Mouse (Mus musculus) ovary, postnatal 10 days (tissue): ENCODE measurements around the gene Gm21830.
"Not testable (repeated sequence)": the region's sequence is repeated elsewhere in the genome, so short reads cannot be mapped to it uniquely, and the experiment has no call there.

ENCODE experiments used
- DNase-seq: peaks from one replicate; pipeline ENCODE4 v3.0.0; 2022; ENCODE audit warnings: low spot score

Gene Gm21830

GRCm38 (mm10) chr2:67413425-67413824, at the start of gene Gm21830:
Gene Gm21830, plus strand, starts transcription at chr2:67413725.
- not testable (repeated sequence) for DNase-seq

GRCm38 (mm10) chr2:67364506-67364905, 49.0 kb upstream of the Gm21830 start:
- no peak for DNase-seq

- no peak for DNase-seq
Measured at GRCm38 (mm10) chr2:67378504-67378903, 35.0 kb upstream of the Gm21830 start.

- no peak for DNase-seq
Measured at GRCm38 (mm10) chr2:67420853-67421252, 7.3 kb downstream of the Gm21830 start.

- no peak for DNase-seq
Measured at GRCm38 (mm10) chr2:67422799-67423198, 9.3 kb downstream of the Gm21830 start.

- no peak for DNase-seq
Measured at GRCm38 (mm10) chr2:67433081-67433480, 19.6 kb downstream of the Gm21830 start, which contains the start of gene Gm26727. Gene Gm26727, minus strand, starts transcription at chr2:67433181.

- no peak for DNase-seq
Measured at GRCm38 (mm10) chr2:67438309-67438708, 24.8 kb downstream of the Gm21830 start.

- no peak for DNase-seq
Measured at GRCm38 (mm10) chr2:67445780-67446179, 32.3 kb downstream of the Gm21830 start, which contains the start of gene Xirp2. Gene Xirp2, plus strand, starts transcription at chr2:67446002.

- DNase-seq: no peak
Measured at GRCm38 (mm10) chr2:67446772-67447171, 33.2 kb downstream of the Gm21830 start.

- no peak for DNase-seq
Measured at GRCm38 (mm10) chr2:67447206-67447605, 33.7 kb downstream of the Gm21830 start.

GRCm38 (mm10) chr2:67460857-67461256, 47.3 kb downstream of the Gm21830 start:
- no peak for DNase-seq

GRCm38 (mm10) chr2:67467036-67467435, 53.5 kb downstream of the Gm21830 start:
- DNase-seq: no peak

- not testable (repeated sequence) for DNase-seq
Measured at GRCm38 (mm10) chr2:67470030-67470429, 56.5 kb downstream of the Gm21830 start.

GRCm38 (mm10) chr2:67477753-67478152, 64.2 kb downstream of the Gm21830 start:
- DNase-seq: no peak

GRCm38 (mm10) chr2:67481051-67481450, 67.5 kb downstream of the Gm21830 start:
- no peak for DNase-seq
